Mouse (Mus musculus) MEL (cell line): ENCODE measurements around the gene Atad1. TPM values are rescaled to one million over a fixed set of nuclear protein-coding genes. Genes with fewer than 3 reads are reported as not detected.

Experiments used
- DNase-seq: peaks from one replicate; pipeline ENCODE4 v3.0.0; 2011; ENCODE audit warnings: low read depth, low spot score
- H3K27ac ChIP-seq: 2 replicates; pipeline ENCODE4 v1.5.1; 2012; ENCODE audit warnings: low read depth, mild to moderate bottlenecking, control low read depth, low read length, moderate library complexity; ENCODE audit not compliant: control insufficient read depth
- H3K27me3 ChIP-seq, 2 experiments: fragments of 150-350 bp in 1 of 2; sonication (generic) in 1 of 2; 2 replicates each; pipeline ENCODE4 v1.6.1; 2012; ENCODE audit warnings: low read length in 2 of 2, mild to moderate bottlenecking in 2 of 2, improper control_type of control experiment in 1 of 2, moderate library complexity in 1 of 2; ENCODE audit not compliant: insufficient read depth in 2 of 2, control insufficient read depth in 1 of 2
- H3K36me3 ChIP-seq, 2 experiments: 2 replicates each; pipeline ENCODE4 v1.6.1; 2012 to 2014; ENCODE audit warnings: low read length in 2 of 2, improper control_type of control experiment in 1 of 2, inconsistent platforms in 1 of 2, mild to moderate bottlenecking in 1 of 2; ENCODE audit not compliant: insufficient read depth in 2 of 2, control insufficient read depth in 1 of 2
- H3K4me1 ChIP-seq, 2 experiments: fragments of 150-350 bp in 1 of 2; sonication (generic) in 1 of 2; 2 replicates each; pipeline ENCODE4 v1.6.1; 2012; ENCODE audit warnings: low read length in 2 of 2, improper control_type of control experiment in 1 of 2, mild to moderate bottlenecking in 1 of 2; ENCODE audit not compliant: insufficient read depth in 2 of 2, control insufficient read depth in 1 of 2
- H3K4me3 ChIP-seq, 2 experiments: fragments of 150-350 bp in 1 of 2; sonication (generic) in 1 of 2; 2 replicates each; pipeline ENCODE4 v1.5.1; 2012; ENCODE audit warnings: low read depth in 2 of 2, low read length in 2 of 2, mild to moderate bottlenecking in 2 of 2, moderate library complexity in 2 of 2, control low read depth in 1 of 2, improper control_type of control experiment in 1 of 2; ENCODE audit not compliant: control insufficient read depth in 1 of 2, insufficient read depth in 1 of 2
- H3K79me2 ChIP-seq: 2 replicates; pipeline ENCODE4 v1.6.1; 2012; ENCODE audit warnings: mild to moderate bottlenecking, low read length, moderate library complexity; ENCODE audit not compliant: control insufficient read depth, poor library complexity, insufficient read depth
- H3K9ac ChIP-seq: 2 replicates; pipeline ENCODE4 v1.6.1; 2012; ENCODE audit warnings: low read depth, mild to moderate bottlenecking, control low read depth, low read length, moderate library complexity; ENCODE audit not compliant: control insufficient read depth, poor library complexity, severe bottlenecking
- H3K9me3 ChIP-seq: fragments of 150-350 bp; sonication (generic); replicated peaks from 2 replicates; pipeline ENCODE4 v1.6.1; 2012; ENCODE audit warnings: mild to moderate bottlenecking, low read length, improper control_type of control experiment, moderate library complexity; ENCODE audit not compliant: insufficient read depth
- BHLHE40 ChIP-seq: IDR thresholded peaks from 2 replicates; pipeline ENCODE4 v1.6.1; 2012; ENCODE audit warnings: low read depth, mild to moderate bottlenecking, inconsistent platforms, low read length, improper control_type of control experiment, borderline replicate concordance
- CTCF ChIP-seq, 3 experiments: IDR thresholded peaks in 2 of 3; conservative IDR thresholded peaks in 1 of 3; 2 replicates each; pipeline ENCODE4 v1.5.1; 2011 to 2012; ENCODE audit warnings: low read length in 3 of 3, low read depth in 2 of 3, mild to moderate bottlenecking in 2 of 3, improper control_type of control experiment in 1 of 3, inconsistent platforms in 1 of 3, mixed read lengths in 1 of 3, moderate library complexity in 1 of 3; ENCODE audit not compliant: control insufficient read depth in 1 of 3, insufficient read depth in 1 of 3, poor library complexity in 1 of 3, severe bottlenecking in 1 of 3
- E2F4 ChIP-seq: IDR thresholded peaks from 2 replicates; pipeline ENCODE4 v1.6.1; 2011; ENCODE audit warnings: low read depth, low read length, improper control_type of control experiment, borderline replicate concordance
- ELF1 ChIP-seq: IDR thresholded peaks from 2 replicates; pipeline ENCODE4 v1.6.1; 2014; ENCODE audit warnings: low read depth, mild to moderate bottlenecking, inconsistent platforms, low read length, improper control_type of control experiment, moderate library complexity
- EP300 ChIP-seq, 2 experiments: IDR thresholded peaks; 2 replicates each; pipeline ENCODE4 v1.6.1; 2011; ENCODE audit warnings: improper control_type of control experiment in 2 of 2, low read length in 2 of 2, low read depth in 1 of 2, mild to moderate bottlenecking in 1 of 2
- ETS1 ChIP-seq: IDR thresholded peaks from 2 replicates; pipeline ENCODE4 v1.6.1; 2012; ENCODE audit warnings: low read depth, mild to moderate bottlenecking, inconsistent platforms, low read length, improper control_type of control experiment, moderate library complexity
- GABPA ChIP-seq: IDR thresholded peaks from 2 replicates; pipeline ENCODE4 v1.6.1; 2012; ENCODE audit warnings: low read depth, mild to moderate bottlenecking, inconsistent platforms, low read length, improper control_type of control experiment, moderate library complexity
- GATA1 ChIP-seq: IDR thresholded peaks from 2 replicates; pipeline ENCODE4 v1.6.1; 2011; ENCODE audit warnings: low read depth, low read length, improper control_type of control experiment
- HCFC1 ChIP-seq: IDR thresholded peaks from 2 replicates; pipeline ENCODE4 v1.6.1; 2012; ENCODE audit warnings: low read depth, mild to moderate bottlenecking, inconsistent platforms, low read length, improper control_type of control experiment, moderate library complexity
- MAFK ChIP-seq: IDR thresholded peaks from 2 replicates; pipeline ENCODE4 v1.6.1; 2011; ENCODE audit warnings: low read depth, mild to moderate bottlenecking, low read length, improper control_type of control experiment, borderline replicate concordance
- MAX ChIP-seq: IDR thresholded peaks from 2 replicates; pipeline ENCODE4 v1.6.1; 2011; ENCODE audit warnings: low read length, improper control_type of control experiment
- MEF2A ChIP-seq: IDR thresholded peaks from 2 replicates; pipeline ENCODE4 v1.6.1; 2014; ENCODE audit warnings: low read depth, mild to moderate bottlenecking, inconsistent platforms, low read length, improper control_type of control experiment; ENCODE audit not compliant: poor library complexity, insufficient replicate concordance, severe bottlenecking; ENCODE audit errors: extremely low read depth
- MXI1 ChIP-seq: IDR thresholded peaks from 2 replicates; pipeline ENCODE4 v1.6.1; 2011; ENCODE audit warnings: mild to moderate bottlenecking, low read depth, low read length, improper control_type of control experiment
- MYB ChIP-seq: IDR thresholded peaks from 2 replicates; pipeline ENCODE4 v1.6.1; 2011; ENCODE audit warnings: mild to moderate bottlenecking, low read depth, low read length, improper control_type of control experiment
- MYC ChIP-seq: IDR thresholded peaks from 2 replicates; pipeline ENCODE4 v1.6.1; 2011; ENCODE audit warnings: low read depth, mild to moderate bottlenecking, low read length, improper control_type of control experiment, moderate library complexity
- RAD21 ChIP-seq: IDR thresholded peaks from 2 replicates; pipeline ENCODE4 v1.6.1; 2011; ENCODE audit warnings: mild to moderate bottlenecking, low read depth, low read length, improper control_type of control experiment
- RCOR1 ChIP-seq: IDR thresholded peaks from 2 replicates; pipeline ENCODE4 v1.6.1; 2012; ENCODE audit warnings: low read depth, mild to moderate bottlenecking, inconsistent platforms, low read length, improper control_type of control experiment
- SIN3A ChIP-seq: IDR thresholded peaks from 2 replicates; pipeline ENCODE4 v1.6.1; 2012; ENCODE audit warnings: low read length, improper control_type of control experiment, inconsistent platforms
- TAL1 ChIP-seq: IDR thresholded peaks from 2 replicates; pipeline ENCODE4 v1.6.1; 2012; ENCODE audit warnings: mild to moderate bottlenecking, inconsistent platforms, low read length, moderate library complexity, mixed read lengths
- TCF12 ChIP-seq: IDR thresholded peaks from 2 replicates; pipeline ENCODE4 v1.6.1; 2014; ENCODE audit warnings: low read depth, mild to moderate bottlenecking, inconsistent platforms, low read length, improper control_type of control experiment, moderate library complexity
- UBTF ChIP-seq: IDR thresholded peaks from 2 replicates; pipeline ENCODE4 v1.6.1; 2012; ENCODE audit warnings: low read depth, mild to moderate bottlenecking, inconsistent platforms, low read length, improper control_type of control experiment, moderate library complexity, borderline replicate concordance; ENCODE audit not compliant: insufficient read depth
- USF1 ChIP-seq: IDR thresholded peaks from 2 replicates; pipeline ENCODE4 v1.6.1; 2014; ENCODE audit warnings: low read depth, mild to moderate bottlenecking, inconsistent platforms, low read length, improper control_type of control experiment, moderate library complexity
- ZC3H11A ChIP-seq: IDR thresholded peaks from 2 replicates; pipeline ENCODE4 v1.6.1; 2012; ENCODE audit warnings: low read depth, mild to moderate bottlenecking, inconsistent platforms, low read length, improper control_type of control experiment
- ZMIZ1 ChIP-seq: IDR thresholded peaks from 2 replicates; pipeline ENCODE4 v1.6.1; 2012; ENCODE audit warnings: low read depth, mild to moderate bottlenecking, inconsistent platforms, low read length, improper control_type of control experiment, moderate library complexity
- polyA plus RNA-seq, 2 experiments: library from polyadenylated mRNA; stranded (reverse) in 1 of 2; unstranded in 1 of 2; fragments of >175 nt in 1 of 2; fragments of >200 nt in 1 of 2; gene quantifications; 2 replicates each; pipeline versions ENCODE4 v1.2.1 to v1.2.4; 2012; ENCODE audit warnings: low replicate concordance in 2 of 2, low read depth in 1 of 2; ENCODE audit not compliant: insufficient read length in 2 of 2, insufficient read depth in 1 of 2, missing spikeins in 1 of 2
- total RNA-seq: library from RNA; depleted of rRNA; stranded (reverse); fragments of 300-350 nt; gene quantifications from 2 replicates; pipeline ENCODE4 v1.2.3, GENCODE M21; 2012

Atad1 gene
- total and polyA plus RNA-seq, 3 experiments, result 35.8 to 48.4 TPM; not detected in 1

DNA sequence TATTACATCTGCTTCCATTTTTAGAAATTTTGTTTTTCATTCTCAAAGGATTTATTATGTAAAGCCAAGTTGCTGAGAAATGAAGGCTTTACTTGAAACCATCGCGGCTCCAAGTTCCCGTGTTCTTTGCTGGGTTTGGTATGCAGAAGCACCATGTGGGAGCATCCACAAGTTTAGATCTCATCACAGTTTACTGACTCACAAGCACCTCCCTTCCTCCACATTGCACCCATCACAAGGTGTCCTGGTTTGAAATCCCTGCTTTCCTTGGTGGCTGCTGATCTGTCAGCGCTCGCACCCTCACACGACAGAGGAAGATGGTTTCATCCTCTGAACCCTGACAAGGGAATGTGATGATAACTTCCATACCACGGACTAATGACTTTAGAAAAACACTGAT, 98.1 kb downstream of the Atad1 start:
- peaks cover 0 to 8% of the 10 kb centered on the region in 2 experiments; a peak in 2 of 4 replicates for H3K36me3 ChIP-seq
- H3K4me3 ChIP-seq, result no peak overlapping the region
- H3K4me1 ChIP-seq, result peaks cover 4 to 6% of the 10 kb centered on the region in 2 experiments; a peak in 3 of 4 replicates
- H3K27ac ChIP-seq, result no peak overlapping the region
- H3K79me2 ChIP-seq, result no peaks in the 10 kb centered on the region
- TF ChIP-seq MYB (no peak), RAD21 (no peak)
- H3K9me3 ChIP-seq, result no peaks in the 10 kb centered on the region
- H3K27me3 ChIP-seq, result no peaks in the 10 kb centered on the region
- no peak overlapping the region for H3K9ac ChIP-seq
- DNase-seq, result no peak

DNA sequence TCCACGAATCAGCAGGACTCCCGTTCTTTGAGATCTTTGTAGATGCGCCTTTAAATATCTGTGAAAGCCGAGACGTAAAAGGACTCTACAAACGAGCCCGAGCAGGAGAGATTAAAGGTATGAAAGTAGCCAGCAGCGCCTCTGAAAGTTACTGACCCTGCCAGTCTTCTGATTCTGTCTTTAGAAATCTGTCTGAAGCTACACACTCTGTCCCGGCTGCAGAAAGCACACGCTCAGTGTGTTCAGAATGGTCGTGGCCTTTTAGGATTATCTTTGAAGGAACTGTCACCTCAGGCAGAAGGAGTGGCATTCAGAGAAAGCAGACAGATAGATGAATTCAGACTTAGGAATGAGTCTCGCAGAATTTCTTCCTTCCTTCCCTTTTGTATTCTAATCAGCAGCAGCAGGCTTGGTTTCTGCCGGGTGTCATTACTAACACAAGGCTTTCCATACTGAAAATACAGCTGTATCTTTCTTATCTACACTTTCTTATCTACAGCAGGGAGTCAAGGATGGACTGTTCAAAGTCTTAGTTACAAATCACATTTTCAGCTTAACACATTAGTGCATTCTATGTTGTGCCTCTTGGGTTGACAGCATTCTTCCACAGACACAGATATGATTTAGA, 101.2 kb downstream of the Atad1 start:
- Histone ChIP-seq H3K9me3 (no peaks in the 10 kb centered on the region), H3K27ac (peak overlapping the region; percentile 71)
- DNase-seq, result peak; percentile 77

More for the DNA sequence above, 101.2 kb downstream of the Atad1 start:
- TF ChIP-seq ETS1, result peak; percentile 80
- no peak for TF ChIP-seq MAFK
- no peak for TF ChIP-seq UBTF
- TF ChIP-seq RCOR1, result peak; percentile 64
- TF ChIP-seq GABPA, result no peak
- TF ChIP-seq E2F4, result no peak
- peak; percentile 10; the same call in 1 of the 2 replicates for TF ChIP-seq SIN3A
- peak; percentile 13; the same call in 1 of the 2 replicates for TF ChIP-seq MXI1
- no peak for TF ChIP-seq MAX
- peak; percentile 95 for TF ChIP-seq GATA1
- TF ChIP-seq EP300 (IDR thresholded peaks at IDR 0.05; ENCODE audit: low read depth in 1 of 2, low read length in 2 of 2), result peak; percentile 66 to 78
- no peak for TF ChIP-seq ZC3H11A
- peak; percentile 63 for TF ChIP-seq TAL1
- no peak for TF ChIP-seq HCFC1
- no peak for TF ChIP-seq CTCF (IDR thresholded peaks at IDR 0.05 in 2 of 3, conservative IDR thresholded peaks at IDR 0.05 in 1 of 3; ENCODE audit: control insufficient read depth in 1 of 3, insufficient read depth in 1 of 3, low read depth in 2 of 3, low read length in 3 of 3, poor library complexity in 1 of 3, severe bottlenecking in 1 of 3)
- TF ChIP-seq MEF2A, result 0 out of 2 replicates have a peak, but pooled peaks have one; percentile 36
- TF ChIP-seq USF1, result no peak
- TF ChIP-seq BHLHE40, result no peak
- TF ChIP-seq MYC, result peak; percentile 57; the same call in 1 of the 2 replicates
- TF ChIP-seq ZMIZ1, result no peak
- no peak for TF ChIP-seq ELF1
- peak; percentile 81 for TF ChIP-seq TCF12
- H3K36me3 ChIP-seq, result peaks cover 0 to 8% of the 10 kb centered on the region in 2 experiments; a peak in 2 of 4 replicates
- peak overlapping the region; percentile 58 for H3K9ac ChIP-seq
- H3K4me1 ChIP-seq, result peaks cover 4 to 6% of the 10 kb centered on the region in 2 experiments; a peak in 3 of 4 replicates
- no peaks in the 10 kb centered on the region for H3K79me2 ChIP-seq
- peak overlapping the region; percentile 64 for H3K4me3 ChIP-seq
- H3K27me3 ChIP-seq, result no peaks in the 10 kb centered on the region
